Mouse (Mus musculus) CH12.LX (cell line): ENCODE measurements around the gene Ctbp2. TPM values are rescaled to one million over a fixed set of nuclear protein-coding genes. Genes with fewer than 3 reads are reported as not detected.

Source experiments
- DNase-seq: peaks from one replicate; pipeline ENCODE4 v3.0.0-alpha.2; 2013; ENCODE audit errors: extremely low read depth
- H3K27ac ChIP-seq: 2 replicates; pipeline ENCODE4 v1.5.1; 2012; ENCODE audit warnings: low read depth, mild to moderate bottlenecking, control low read depth, moderate library complexity; ENCODE audit not compliant: insufficient read depth
- H3K27me3 ChIP-seq: replicated peaks from 2 replicates; pipeline ENCODE3; 2012; ENCODE audit warnings: inconsistent platforms
- H3K36me3 ChIP-seq, 2 experiments: replicated peaks in 1 of 2; 2 replicates each; pipeline versions ENCODE3 to v1.6.1; 2012; ENCODE audit warnings: inconsistent platforms in 1 of 2, low read length in 1 of 2, mild to moderate bottlenecking in 1 of 2, mixed read lengths in 1 of 2, moderate library complexity in 1 of 2; ENCODE audit not compliant: control insufficient read depth in 1 of 2, insufficient read depth in 1 of 2
- H3K4me1 ChIP-seq, 2 experiments: 2 replicates each; pipeline ENCODE4 v1.6.1; 2012; ENCODE audit warnings: inconsistent platforms in 1 of 2, moderate library complexity in 1 of 2; ENCODE audit not compliant: insufficient read depth in 2 of 2, control insufficient read depth in 1 of 2
- H3K4me2 ChIP-seq: 2 replicates; pipeline ENCODE4 v1.6.1; 2012; ENCODE audit warnings: low read depth, mild to moderate bottlenecking, control low read depth; ENCODE audit not compliant: poor library complexity, insufficient read depth, severe bottlenecking
- H3K4me3 ChIP-seq, 3 experiments: fragments of 150-350 bp in 1 of 3; sonication (generic) in 1 of 3; replicated peaks in 1 of 3; 2 replicates each; pipeline versions ENCODE3 to v1.5.1; 2011 to 2012; ENCODE audit warnings: low read depth in 2 of 3, low read length in 2 of 3, mild to moderate bottlenecking in 2 of 3, moderate library complexity in 2 of 3, control low read depth in 1 of 3, improper control_type of control experiment in 1 of 3, inconsistent platforms in 1 of 3, mixed read lengths in 1 of 3; ENCODE audit not compliant: poor library complexity in 1 of 3
- H3K79me2 ChIP-seq: replicated peaks from 2 replicates; pipeline ENCODE4 v1.6.1; 2012; ENCODE audit warnings: mild to moderate bottlenecking, moderate library complexity; ENCODE audit not compliant: control insufficient read depth, poor library complexity, insufficient read depth, severe bottlenecking; ENCODE audit errors: extremely low read depth
- H3K9ac ChIP-seq: 2 replicates; pipeline ENCODE4 v1.6.1; 2012; ENCODE audit warnings: low read depth, mild to moderate bottlenecking, control low read depth, moderate library complexity; ENCODE audit not compliant: insufficient read depth
- H3K9me3 ChIP-seq: replicated peaks from 2 replicates; pipeline ENCODE3; 2012; ENCODE audit warnings: low read length, inconsistent platforms, mixed read lengths
- CTCF ChIP-seq, 2 experiments: IDR thresholded peaks in 1 of 2; conservative IDR thresholded peaks in 1 of 2; 2 replicates each; pipeline ENCODE4 v1.5.1; 2011 to 2012; ENCODE audit warnings: low read depth in 2 of 2, low read length in 2 of 2, improper control_type of control experiment in 1 of 2, inconsistent platforms in 1 of 2, mild to moderate bottlenecking in 1 of 2, moderate library complexity in 1 of 2
- ELF1 ChIP-seq: IDR thresholded peaks from 2 replicates; pipeline ENCODE4 v1.6.1; 2014; ENCODE audit warnings: low read depth, mild to moderate bottlenecking, inconsistent platforms, low read length, improper control_type of control experiment
- GABPA ChIP-seq: IDR thresholded peaks from 2 replicates; pipeline ENCODE4 v1.6.1; 2012; ENCODE audit warnings: low read depth, low read length, improper control_type of control experiment, inconsistent platforms; ENCODE audit not compliant: insufficient replicate concordance
- HCFC1 ChIP-seq: IDR thresholded peaks from 2 replicates; pipeline ENCODE4 v1.6.1; 2012; ENCODE audit warnings: low read depth, mild to moderate bottlenecking, inconsistent platforms, low read length, improper control_type of control experiment
- KAT2A ChIP-seq: IDR thresholded peaks from 2 replicates; pipeline ENCODE4 v1.6.1; 2012; ENCODE audit warnings: low read length, improper control_type of control experiment, inconsistent platforms; ENCODE audit not compliant: insufficient replicate concordance
- MAX ChIP-seq: IDR thresholded peaks from 2 replicates; pipeline ENCODE4 v1.6.1; 2011; ENCODE audit warnings: low read length, improper control_type of control experiment
- MXI1 ChIP-seq: IDR thresholded peaks from 2 replicates; pipeline ENCODE4 v1.6.1; 2011; ENCODE audit warnings: mild to moderate bottlenecking, low read depth, low read length, improper control_type of control experiment
- MYC ChIP-seq: IDR thresholded peaks from 2 replicates; pipeline ENCODE4 v1.6.1; 2011; ENCODE audit warnings: low read depth, mild to moderate bottlenecking, improper control_type of control experiment, low read length
- NELFE ChIP-seq: IDR thresholded peaks from 2 replicates; pipeline ENCODE4 v1.6.1; 2011; ENCODE audit warnings: low read depth, low read length, improper control_type of control experiment
- NRF1 ChIP-seq: IDR thresholded peaks from 2 replicates; pipeline ENCODE4 v1.6.1; 2014; ENCODE audit warnings: low read depth, mild to moderate bottlenecking, inconsistent platforms, low read length, improper control_type of control experiment, moderate library complexity
- RAD21 ChIP-seq: IDR thresholded peaks from 2 replicates; pipeline ENCODE4 v1.6.1; 2011; ENCODE audit warnings: low read depth, mild to moderate bottlenecking, low read length, improper control_type of control experiment, moderate library complexity
- SIN3A ChIP-seq: IDR thresholded peaks from 2 replicates; pipeline ENCODE4 v1.6.1; 2012; ENCODE audit warnings: low read length, improper control_type of control experiment, inconsistent platforms
- SMC3 ChIP-seq: IDR thresholded peaks from 2 replicates; pipeline ENCODE4 v1.6.1; 2011; ENCODE audit warnings: low read depth, low read length, improper control_type of control experiment
- UBTF ChIP-seq: IDR thresholded peaks from 2 replicates; pipeline ENCODE4 v1.6.1; 2012; ENCODE audit warnings: low read depth, mild to moderate bottlenecking, inconsistent platforms, low read length, improper control_type of control experiment, moderate library complexity
- USF2 ChIP-seq: conservative IDR thresholded peaks from 2 replicates; pipeline ENCODE4 v1.6.1; 2011; ENCODE audit warnings: low read depth, low read length, improper control_type of control experiment
- ZC3H11A ChIP-seq: IDR thresholded peaks from 2 replicates; pipeline ENCODE4 v1.6.1; 2012; ENCODE audit warnings: low read depth, mild to moderate bottlenecking, inconsistent platforms, low read length, improper control_type of control experiment
- dilution Hi-C: fragments of 300-500 bp; cut with MboI; formaldehyde crosslinking; loops from 2 replicates; pipeline ENCODE4 v1.14.3; 2020; ENCODE audit warnings: low sequenced_read_pairs; ENCODE audit not compliant: extremely low pct_unique_long_range_greater_than_20kb, extremely low pct_ligation_motif_present
- in situ Hi-C: fragments of 300-500 bp; cut with MboI; formaldehyde crosslinking; loops from 3 replicates; pipeline ENCODE4 v1.14.3; 2019; ENCODE audit warnings: low sequenced_read_pairs, low pct_ligation_motif_present, low pct_unique_long_range_greater_than_20kb, mixed read lengths
- polyA plus RNA-seq: library from polyadenylated mRNA; unstranded; fragments of >175 nt; gene quantifications from 2 replicates; pipeline ENCODE4 v1.2.1, GENCODE M21; 2012; ENCODE audit warnings: low read depth; ENCODE audit not compliant: insufficient read length
- total RNA-seq, 2 experiments: library from RNA; depleted of rRNA; stranded (reverse); fragments of 300-350 nt in 1 of 2; fragments of >200 nt in 1 of 2; gene quantifications; 2 replicates each; pipeline ENCODE4 v1.2.3; 2012 to 2014

Gene Ctbp2
- total RNA-seq (2012; rRNA removed) = 0.68 and 0.71 TPM in 2 replicates
- 0.45 and 0.59 TPM in 2 replicates for total RNA-seq (2014; rRNA removed)
- polyA plus RNA-seq = 1.1 and 1.2 TPM in 2 replicates

GRCm38 (mm10) chr7:133123999-133124700, at the start of gene Ctbp2:
Gene Ctbp2 (minus strand): TSS chr7:133124354.
- Histone ChIP-seq H3K9me3 (peaks cover 41% of the 10 kb centered on the region), H3K4me3 (no peak within 1 kb of the TSS), H3K79me2 (no peaks in the 10 kb centered on the region), H3K4me2 (no peak within 1 kb of the TSS), H3K4me1 (no peaks in the 10 kb centered on the region), H3K27me3 (peaks cover 38% of the 10 kb centered on the region), H3K36me3 (no peaks in the 10 kb centered on the region), H3K27ac (no peak within 1 kb of the TSS), H3K9ac (no peak within 1 kb of the TSS)
- no peak for DNase-seq
- in situ Hi-C loops (no loop called here), dilution Hi-C loops (no loop called here)
- TF ChIP-seq NELFE (no peak), NRF1 (no peak), ELF1 (no peak), MXI1 (no peak), GABPA (no peak), UBTF (no peak), KAT2A (no peak), RAD21 (no peak), HCFC1 (no peak), USF2 (no peak), SIN3A (no peak), SMC3 (no peak)

DNA sequence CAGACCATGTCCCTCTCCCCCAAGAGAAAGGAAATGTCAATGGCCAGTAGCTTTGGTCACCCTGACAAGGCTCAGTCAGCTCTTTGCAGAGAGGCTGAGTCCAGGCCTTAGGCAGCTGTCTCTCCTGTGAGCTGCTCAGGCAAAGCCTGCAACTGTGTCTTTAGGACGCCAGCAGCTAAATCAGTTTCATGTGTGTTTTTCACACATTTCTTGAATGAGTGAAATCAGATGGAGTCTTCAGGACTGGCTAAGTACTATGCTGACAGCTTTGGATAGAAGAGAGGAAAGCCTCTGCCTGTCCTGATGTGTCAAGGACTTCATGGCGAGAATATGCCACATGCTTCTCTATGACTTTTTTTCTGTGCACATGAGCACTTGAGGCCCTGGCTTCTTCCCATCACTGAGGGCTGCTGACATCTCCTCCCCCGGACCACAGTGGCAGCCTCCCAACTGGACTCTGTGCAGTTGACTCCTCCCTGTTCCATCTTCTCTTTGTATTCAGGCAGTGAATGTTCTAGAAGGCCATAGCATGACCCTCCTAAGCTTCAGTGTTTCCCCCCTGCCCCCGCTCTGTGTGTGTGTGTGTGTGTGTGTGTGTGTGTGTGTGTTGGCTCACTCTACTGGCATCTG, 47.4 kb upstream of the Ctbp2 start:
- TF ChIP-seq SMC3 (no peak), MAX (no peak), MXI1 (no peak), ZC3H11A (no peak), MYC (no peak), ELF1 (no peak), CTCF (conservative IDR thresholded peaks at IDR 0.05 in 1 of 2, IDR thresholded peaks at IDR 0.05 in 1 of 2; ENCODE audit: low read depth in 2 of 2, low read length in 2 of 2) (no peak)
- TF ChIP-seq, all 38 proteins: peak for 0
- no peak for DNase-seq

More for the DNA sequence above, 47.4 kb upstream of the Ctbp2 start:
- Histone ChIP-seq H3K27me3 (peaks cover 83% of the 10 kb centered on the region), H3K4me1 (no peaks in the 10 kb centered on the region), H3K79me2 (no peaks in the 10 kb centered on the region), H3K27ac (no peak overlapping the region), H3K4me3 (no peak overlapping the region), H3K9me3 (no peaks in the 10 kb centered on the region), H3K9ac (no peak overlapping the region), H3K4me2 (no peak overlapping the region), H3K36me3 (no peaks in the 10 kb centered on the region)
- in situ Hi-C loops (no loop called here), dilution Hi-C loops (no loop called here)
